Mouse (Mus musculus) brain, embryonic 18.5 days (tissue): ENCODE measurements around the gene Trim25.
"Not testable (repeated sequence)": the region's sequence is repeated elsewhere in the genome, so short reads cannot be mapped to it uniquely, and the experiment has no call there.

Source experiments
- DNase-seq: peaks from one replicate; pipeline ENCODE4 v3.0.0-alpha.2; 2012; ENCODE audit warnings: low read depth, low spot score

The Trim25 gene

DNA sequence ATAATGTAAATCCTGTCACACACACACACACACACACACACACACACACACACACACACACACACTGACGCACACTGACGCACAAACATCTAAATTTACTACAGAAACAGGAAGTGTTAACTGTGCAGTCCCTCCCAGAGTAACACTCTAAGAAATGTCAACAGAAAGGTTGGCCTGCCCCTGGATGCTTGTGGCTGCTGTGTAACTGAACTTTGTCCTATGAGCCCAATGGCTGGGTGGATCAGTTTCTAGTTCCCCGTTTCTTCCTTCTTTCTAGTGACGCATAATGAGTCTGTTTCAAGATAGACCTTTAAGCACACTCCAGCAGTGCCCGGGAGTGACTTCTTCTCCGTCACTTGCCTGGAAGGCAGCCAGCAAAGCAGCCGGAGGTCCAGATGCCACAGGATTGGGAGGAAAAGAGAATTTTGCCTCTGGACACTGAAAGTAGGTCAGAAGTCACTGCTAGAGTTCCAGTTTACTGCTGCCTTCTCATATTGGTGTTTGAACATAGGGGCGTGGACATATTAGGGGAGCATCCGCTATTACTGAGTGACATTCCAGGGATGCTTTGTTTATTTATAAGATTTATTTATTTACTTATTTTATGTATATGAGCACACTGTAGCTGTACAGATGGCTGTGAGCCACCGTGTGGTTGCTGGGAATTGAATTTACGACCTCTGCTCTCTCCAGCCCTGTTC, 25.2 kb downstream of the Trim25 start:
- no peak for DNase-seq

DNA sequence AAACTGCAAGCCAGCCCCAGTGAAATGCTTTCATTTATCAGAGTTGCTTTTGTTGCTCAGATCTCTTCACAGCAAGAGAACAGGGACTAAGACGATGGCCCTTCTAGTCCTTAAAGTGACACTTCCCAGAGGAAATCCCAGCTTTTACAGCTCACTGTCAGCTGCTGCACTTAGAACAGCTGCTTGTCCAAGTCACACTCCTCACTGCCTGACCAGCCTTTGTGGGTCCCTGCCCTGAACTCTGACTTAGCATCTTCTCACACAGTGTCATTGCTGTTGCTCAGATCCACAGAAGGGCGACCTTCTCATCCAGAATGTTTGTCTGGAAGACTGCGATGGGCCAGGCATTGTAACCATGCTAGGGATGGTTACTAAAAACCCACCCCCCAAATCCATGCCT, 26.4 kb downstream of the Trim25 start:
- no peak for DNase-seq

DNA sequence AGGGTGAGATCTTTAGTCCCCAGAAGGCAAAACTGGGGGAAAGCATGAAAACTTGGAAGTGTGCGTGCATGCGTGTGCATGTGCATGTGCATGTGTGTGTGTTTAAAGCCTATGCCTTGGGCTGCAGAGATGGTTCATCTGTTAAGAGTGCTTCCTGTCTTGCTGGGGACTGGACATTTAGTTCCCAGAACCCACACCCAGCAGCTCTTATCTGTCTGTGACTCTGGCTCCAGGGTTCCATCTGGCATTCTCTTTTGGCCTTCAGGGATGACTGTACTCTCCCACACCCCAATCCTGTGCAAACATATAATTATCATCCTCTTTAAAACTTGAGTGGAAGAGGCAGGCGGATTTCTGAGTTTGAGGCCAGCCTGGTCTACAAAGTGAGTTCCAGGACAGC, 26.9 kb downstream of the Trim25 start:
- DNase-seq: no peak

DNA sequence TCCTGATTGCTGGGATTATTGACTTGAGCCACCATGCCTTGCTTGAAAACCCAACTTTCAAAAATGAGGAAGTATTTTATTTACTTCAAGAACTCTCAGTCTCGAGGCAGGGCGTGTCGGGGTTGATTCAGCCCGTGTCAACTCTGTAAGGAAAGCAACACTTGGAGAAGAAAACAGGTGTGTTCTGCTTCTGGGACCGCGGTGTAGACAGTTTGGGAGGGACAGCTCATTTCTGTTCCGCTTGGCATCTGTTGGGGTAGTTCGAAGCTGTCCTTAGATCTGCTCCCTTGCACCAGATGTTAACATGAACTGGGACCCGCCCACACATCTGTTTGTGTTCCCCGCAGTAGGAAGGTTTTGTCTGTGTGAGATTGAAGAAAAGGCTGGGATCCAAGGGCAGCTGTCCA, 28.8 kb downstream of the Trim25 start:
- no peak for DNase-seq

DNA sequence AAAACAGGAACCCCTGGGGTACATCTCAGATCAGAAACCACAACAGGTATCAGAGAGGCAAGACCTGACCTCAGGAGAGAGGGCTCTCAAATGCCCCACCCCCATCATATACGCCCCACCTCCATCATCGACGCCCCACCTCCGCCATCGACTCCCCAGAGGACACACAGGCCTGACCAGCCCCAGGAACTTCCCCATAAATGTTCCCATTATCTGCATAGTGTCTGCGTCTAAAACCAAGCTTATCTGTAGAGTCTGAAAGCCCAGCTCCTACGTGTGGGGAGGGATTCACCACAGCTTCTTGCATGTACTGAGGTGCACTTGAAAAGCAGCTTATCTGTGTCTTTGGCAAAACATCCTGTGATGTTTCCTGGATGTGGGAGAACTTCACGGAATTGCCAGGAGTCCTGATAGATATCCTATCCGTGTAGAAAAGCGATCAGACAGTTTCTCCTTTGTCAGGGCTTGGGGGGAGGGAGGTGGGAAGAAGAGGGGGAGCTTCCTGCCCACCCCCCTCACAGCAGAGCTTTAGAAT, 29.8 kb downstream of the Trim25 start:
- no peak for DNase-seq

DNA sequence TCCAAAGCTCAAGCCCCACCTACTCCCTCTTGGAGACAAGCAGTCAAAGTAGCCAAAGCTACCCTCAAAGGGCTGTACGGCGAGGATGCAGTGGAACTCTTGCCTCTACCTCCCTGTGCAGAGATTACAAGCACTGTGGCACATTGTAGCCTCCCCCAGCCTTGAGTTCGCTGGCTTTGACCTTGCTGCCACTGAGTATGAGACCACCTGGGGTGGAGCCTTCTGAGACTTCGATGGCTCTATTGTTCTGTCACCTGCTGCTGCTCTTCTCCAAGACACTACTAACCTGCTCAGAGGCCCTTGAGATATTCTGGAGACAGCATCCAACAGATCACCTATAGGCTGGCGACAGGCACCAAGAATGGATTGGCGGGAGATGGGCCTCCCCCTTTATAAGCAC, 31.4 kb downstream of the Trim25 start:
- DNase-seq: no peak

DNA sequence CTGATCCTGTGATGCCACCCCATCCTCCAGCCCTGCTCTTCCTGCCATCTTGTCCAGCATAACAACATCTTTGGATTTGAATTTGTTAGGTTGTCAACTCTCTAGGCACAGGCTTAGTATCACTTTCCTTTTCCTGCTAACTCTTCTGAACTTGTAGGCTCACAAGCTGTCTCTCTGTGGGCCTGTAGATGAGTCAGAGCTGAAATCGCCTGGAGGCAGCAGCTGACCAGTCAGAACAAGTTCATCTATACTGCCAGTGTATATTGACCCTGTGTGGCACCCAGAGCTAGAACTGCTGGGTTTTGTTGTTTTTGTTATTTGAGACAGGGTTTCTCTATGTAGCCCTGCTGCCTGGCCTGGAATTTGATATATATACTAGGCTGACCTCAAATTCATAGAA, 32.0 kb downstream of the Trim25 start:
- no peak for DNase-seq

DNA sequence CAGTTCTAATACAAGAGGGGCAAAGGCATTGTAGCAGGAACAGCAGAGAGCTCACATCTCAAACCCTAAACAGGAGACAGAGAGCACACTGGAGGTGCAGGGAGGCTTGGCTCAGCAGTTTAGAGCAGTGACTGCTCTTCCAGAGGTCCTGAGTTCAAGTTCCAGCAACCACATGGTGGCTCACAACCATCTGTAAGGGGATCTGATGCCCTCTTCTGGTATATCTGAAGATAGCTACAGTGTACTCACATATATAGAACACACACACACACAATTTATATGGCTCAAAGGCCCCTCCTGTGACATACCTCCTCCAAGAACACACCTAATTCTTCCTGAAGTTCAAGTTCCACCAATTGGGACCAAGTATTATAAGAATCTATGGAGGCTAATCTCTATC, 35.4 kb downstream of the Trim25 start:
- DNase-seq: no peak

DNA sequence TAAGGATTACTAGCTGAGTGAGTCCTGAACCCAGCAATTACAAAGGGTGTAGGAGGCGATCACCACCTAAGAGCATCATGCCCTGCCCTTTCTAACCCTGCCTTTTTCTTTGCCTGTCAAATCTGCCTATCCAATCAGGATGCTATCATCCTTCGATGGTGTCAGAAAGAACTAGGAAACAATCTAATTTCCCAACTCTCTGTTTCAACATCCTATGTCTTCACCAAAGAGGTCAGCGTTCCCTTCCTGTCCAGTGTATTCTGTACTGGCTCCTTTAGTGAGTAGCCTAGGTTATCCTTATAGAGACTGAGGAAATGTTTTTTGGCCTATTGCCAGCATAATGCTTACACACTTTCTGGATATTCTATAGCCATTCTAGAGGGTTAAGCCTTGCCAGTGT, 36.4 kb downstream of the Trim25 start:
- no peak for DNase-seq

DNA sequence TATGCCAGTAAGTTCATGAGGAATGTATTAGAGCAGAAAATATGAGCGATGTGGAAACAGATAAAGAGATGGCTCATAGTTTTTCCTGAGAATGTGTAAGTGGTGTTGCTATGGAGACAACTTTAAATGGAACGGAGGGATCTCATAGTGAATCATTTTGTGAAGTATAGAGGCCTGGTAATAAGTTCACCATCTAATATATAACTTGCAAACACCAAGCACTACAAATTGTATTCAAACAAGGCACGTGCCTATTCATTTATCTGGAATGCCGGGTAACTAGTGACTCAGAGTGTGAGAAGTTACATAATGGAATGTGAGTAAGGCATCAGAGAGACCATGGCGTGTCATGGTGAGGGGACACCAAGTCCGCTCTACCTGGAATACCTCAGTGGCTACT, 39.3 kb downstream of the Trim25 start:
- no peak for DNase-seq

DNA sequence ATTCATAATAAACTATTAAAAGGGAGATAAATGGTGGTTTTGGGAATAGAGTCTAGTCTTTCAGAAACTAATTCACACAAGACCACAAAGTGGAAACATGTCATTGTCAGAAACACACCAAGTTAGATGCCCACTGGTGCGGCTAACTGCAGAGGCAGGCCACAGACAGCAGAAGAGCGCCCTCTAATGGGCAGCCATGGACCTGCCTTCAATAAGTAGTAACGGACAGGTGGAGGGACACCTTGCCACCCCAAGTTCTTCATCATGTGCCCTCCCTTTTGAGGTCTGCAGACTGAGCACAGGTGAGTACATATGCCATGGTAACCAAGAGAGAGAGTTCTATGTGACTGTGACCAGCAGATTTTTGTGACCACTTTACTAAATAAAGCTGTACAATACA, 40.1 kb downstream of the Trim25 start:
- DNase-seq: no peak

DNA sequence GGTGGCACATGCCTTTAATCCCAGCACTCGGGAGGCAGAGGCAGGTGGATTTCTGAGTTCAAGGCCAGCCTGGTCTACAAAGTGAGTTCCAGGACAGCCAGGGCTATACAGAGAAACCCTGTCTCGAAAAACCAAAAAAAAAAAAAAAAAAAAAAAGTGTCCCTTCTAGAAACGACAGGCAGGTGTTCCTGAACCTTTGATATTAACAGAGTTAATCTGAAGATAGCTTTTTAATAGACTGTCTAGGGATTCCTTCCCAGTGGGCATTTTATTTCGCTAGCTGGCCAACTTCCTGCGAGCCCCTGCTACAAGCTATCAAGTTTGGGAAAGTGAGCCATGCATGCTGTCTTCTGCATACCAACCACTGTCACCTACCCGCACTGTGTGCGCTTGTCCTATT, 41.9 kb downstream of the Trim25 start:
- DNase-seq: not testable (repeated sequence)

DNA sequence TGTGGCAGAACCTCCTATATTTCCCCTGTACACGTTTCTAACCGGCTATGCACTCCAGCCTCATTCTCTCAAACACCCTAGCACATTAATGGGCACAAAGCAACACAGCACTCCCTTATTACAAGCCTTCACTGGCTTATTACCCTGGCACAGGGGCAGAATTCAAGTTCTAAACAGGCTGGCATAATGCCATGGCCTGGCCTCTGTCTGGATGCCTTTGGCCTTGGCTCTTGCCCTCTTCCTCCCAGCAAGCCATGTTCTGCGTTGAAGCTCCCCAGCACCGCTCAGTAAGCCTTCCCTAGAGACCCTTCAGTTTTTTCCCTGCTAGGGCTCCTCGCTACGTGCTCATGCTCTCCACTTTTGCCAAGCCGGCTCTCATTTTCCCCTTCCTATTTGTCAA, 43.9 kb downstream of the Trim25 start:
- no peak for DNase-seq

DNA sequence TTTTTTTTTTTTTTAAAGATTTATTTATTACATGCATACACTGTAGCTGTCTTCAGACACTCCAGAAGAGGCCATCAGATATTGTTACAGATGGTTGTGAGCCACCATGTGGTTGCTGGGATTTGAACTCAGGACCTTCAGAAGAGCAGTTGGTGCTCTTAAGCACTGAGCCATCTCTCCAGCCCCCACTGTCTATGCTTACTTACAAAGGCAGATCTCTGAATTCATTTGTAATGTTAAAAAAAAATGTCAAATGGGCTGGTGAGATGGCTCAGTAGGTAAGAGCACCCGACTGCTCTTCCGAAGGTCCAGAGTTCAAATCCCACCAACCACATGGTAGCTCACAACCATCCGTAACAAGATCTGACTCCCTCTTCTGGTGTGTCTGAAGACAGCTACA, 46.3 kb downstream of the Trim25 start:
- not testable (repeated sequence) for DNase-seq

DNA sequence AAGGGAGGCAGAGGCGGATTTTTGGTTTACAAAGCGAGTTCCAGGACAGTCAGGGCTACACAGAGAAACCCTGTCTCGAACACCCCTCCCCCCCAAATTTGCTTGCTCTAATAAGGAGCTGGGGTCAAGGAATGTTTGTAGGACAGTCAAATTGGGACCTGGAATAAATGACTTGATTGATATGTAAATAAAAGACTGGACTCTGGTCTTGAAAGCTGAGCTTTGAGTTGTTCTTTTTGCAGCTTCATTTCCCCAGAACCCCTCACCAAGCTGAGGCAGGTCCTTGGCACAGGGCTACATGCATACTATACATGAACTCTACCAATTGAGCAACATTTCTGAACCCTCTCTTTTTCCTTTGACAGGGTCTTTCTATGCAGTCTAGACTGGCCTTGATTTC, 46.8 kb downstream of the Trim25 start:
- no peak for DNase-seq

DNA sequence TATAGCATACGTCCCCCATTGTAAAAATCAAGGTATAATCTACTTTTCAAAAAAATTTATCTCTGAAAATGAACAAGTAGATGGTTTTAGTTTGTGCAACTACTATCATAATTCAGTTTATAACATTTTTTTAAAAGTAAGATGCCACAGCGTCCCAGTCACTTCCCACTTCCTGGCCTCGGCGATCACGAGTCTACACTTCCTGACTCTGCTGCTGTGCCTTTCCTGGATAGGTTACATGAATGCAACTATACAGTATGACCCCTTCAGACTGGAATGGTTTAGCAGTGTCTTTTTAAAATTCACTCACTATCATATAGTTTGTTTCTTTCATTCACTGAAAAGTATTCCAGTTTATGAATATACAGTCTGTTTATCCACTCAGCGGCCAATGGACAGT, 52.6 kb downstream of the Trim25 start:
- no peak for DNase-seq

DNA sequence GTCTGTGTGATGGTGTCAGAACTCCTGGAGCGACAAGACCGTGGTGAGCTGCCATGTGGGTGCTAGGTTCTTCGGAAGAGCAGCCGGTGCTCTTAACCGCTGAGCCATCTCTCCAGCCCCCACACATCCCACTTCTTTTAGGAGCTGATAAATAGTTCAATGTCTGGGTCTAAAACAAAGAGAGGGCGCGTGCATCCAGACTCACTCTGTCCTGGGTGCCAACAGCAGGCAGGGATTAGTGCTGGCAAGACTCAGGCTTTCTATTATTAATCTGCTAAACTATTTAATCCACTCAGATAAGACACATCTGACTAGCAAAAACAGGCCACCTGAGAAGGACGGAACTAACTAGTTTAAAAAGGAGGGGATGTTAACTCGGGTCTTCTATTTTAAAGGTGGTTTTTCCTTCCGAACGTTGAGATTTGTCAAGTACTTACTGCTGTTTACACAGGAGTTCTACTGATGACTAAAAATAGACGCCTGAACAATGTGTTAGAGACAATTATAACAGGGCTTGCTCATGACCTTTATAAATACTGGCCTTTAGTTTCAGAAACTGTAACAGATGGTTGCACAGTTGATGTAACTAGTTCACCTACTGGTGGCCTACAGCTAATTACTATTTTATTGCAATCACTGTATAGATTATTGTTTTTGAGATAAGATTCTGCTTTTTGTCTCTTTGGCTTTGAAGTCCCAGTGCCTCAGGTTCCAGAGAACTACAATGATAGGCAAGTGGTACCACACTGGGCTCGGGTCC, 56.9 kb downstream of the Trim25 start:
- no peak for DNase-seq

DNA sequence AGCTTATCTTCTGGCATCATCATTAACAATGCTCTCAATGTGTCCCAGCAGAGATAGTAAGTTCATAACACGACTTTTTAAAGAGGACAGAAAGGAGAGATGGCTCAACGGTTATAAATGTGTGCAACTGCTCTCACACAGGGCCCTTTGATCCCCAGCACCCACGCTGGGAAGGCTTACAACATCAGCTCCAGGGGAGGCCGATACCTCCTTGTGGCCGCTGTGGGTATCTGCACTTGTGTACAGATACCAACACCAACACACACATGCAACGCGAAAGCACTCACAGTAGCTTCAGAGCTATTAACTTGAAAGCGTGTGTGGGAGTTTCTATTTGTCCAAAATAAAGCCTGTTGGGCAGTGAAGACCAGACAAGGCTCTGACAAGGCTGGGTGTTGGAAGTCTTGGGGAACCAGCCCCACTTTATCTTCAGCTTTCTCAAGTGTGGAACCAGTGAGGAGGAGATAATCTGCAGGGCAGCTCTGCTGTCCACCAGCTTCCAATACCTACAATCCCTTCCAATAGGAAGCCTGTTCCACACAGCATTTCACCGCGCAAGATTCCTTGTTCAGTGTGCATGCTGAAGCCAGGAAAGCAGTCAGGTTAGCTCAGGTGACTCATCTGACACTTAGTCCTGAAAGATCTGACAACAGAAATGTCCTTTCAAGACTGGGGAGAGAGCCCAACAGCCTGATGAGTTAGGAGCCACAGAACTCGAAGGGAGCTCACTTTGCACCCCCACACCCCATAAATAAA, 59.5 kb downstream of the Trim25 start:
- no peak for DNase-seq

DNA sequence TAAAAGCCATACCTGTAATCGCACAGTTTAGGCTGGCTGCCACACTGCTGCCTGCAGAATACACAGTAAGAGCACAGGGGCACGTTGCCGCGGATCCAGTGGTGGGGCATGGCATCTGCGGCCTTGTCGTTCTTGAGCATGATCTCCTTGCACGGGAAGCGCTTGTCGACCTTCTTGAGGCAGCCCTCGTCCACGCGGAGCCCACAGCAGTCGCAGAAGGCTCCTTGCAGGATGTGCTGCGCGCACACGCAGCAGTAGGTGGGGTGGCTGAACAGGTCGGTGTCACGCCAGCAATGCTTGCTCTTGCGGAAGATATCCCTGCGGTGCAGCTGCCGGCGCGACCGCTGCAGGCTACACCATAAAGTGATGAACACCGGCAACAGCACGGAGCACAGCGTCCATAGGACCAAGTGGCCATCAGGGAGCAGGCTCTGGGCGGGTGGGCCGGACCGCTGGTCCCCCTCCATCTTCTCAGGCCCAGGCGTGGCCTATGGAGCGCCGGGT, 60.8 kb downstream of the Trim25 start:
- DNase-seq: no peak

DNA sequence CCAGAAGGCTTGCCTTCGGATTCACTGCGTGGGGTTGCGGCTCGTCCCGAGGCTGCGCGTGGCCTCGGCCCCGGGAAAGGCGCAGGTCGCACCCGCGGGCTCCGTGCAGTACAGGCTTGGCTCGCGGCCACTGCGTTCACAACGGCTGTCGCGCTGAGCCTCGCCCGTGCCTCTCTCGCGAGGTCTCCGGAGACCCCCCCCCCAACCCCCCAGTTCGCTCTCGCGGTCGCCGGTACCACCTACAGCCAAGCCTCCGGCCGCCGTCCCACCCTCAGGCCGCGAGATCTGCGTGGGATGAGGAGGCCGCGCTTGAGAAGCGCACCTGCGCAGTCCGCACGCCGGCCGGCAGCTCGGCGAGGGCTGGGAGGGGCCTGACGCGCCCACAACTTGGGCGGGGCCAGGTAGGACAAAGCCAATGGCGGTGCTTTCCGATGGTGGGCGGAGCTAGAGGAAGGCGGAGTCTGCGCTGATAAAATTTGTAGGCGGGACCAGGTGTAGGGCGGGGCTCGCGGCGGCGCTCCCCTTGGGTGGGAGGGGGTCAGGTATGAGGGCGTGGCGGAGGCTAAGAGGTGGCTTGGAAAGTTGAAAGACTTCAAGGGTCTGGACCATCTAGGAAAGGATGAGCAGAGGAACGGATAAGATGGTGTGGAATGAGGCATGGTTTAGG, 61.4 kb downstream of the Trim25 start:
- DNase-seq: peak; percentile 76

DNA sequence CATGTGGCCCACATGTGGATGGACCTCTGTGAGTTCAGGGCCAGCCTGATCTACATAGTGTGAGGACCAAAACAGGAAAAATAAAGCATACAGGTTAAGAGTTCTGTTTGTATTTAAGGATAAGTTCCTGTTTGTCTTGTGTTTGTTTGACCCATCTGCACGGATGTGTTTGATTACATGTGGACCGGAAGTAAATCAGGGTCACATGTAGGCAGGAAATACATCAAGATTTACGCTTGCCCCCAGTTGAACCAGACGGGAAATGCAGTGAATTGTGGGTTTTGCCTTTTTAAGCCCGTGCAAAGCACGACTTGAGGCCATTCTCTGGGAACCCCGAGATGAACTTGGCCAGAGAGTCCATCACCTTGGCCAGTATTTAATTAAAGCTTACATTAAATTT, 62.2 kb downstream of the Trim25 start:
- DNase-seq: no peak

DNA sequence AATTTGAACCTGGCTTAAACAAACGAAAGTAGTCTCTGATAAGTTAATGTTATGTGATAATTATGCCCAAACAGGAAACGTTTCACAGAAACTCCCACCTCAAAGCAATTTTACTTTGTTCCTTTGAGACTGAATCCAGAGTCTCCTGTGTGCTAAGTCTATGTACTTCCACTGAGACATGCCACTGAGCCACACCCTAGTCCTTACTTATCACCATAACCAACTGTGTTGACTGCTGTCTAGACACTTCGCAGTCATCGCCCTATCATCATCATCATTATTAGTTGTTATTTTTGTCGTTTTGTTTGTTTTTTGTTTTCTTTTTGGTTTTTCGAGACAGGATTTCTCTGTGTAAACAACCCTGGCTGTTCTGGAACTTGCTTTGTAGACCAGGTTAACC, 65.1 kb downstream of the Trim25 start:
- no peak for DNase-seq
